In genomic region chr2:138033379-138034122, GRCm38 (mm10) we compare ENCODE assay signal across 8 mouse cellular contexts.
DNase-seq lines count a peak whose midpoint lies in the region; ATAC-seq and TF ChIP-seq lines count a peak whose summit lies in the region.

No protein-coding gene starts in this region.

- no peaks in the 10 kb centered on the region for H3K9me3 ChIP-seq in liver, embryonic 11.5 days (ENCODE audit: control insufficient read depth, low read length)
- no peaks in the 10 kb centered on the region for H3K9me3 ChIP-seq in midbrain, embryonic 14.5 days (ENCODE audit: control insufficient read depth, low read length)

- peak; percentile 96 for TF ChIP-seq CTCF in liver, adult 2 months (IDR thresholded peaks at IDR 0.05; ENCODE audit: low read depth, low read length)

- no peaks in the 10 kb centered on the region for H3K4me1 ChIP-seq in liver, adult 2 months (ENCODE audit: control insufficient read depth, insufficient read depth, low read length)
- H3K4me1 ChIP-seq in liver, embryonic 11.5 days (replicated peaks; ENCODE audit: control insufficient read depth, insufficient read depth, low read length), result no peaks in the 10 kb centered on the region
- H3K4me1 ChIP-seq in midbrain, embryonic 14.5 days (ENCODE audit: control insufficient read depth, insufficient read depth, low read length), result no peaks in the 10 kb centered on the region

- ATAC-seq in liver, embryonic 11.5 days (replicated peaks; ENCODE audit: low FRiP score), result no peak
- ATAC-seq in midbrain, embryonic 14.5 days (ENCODE audit: low FRiP score, low TSS enrichment), result peak; percentile 80; the same call in 1 of the 2 replicates

- intact Hi-C loops in left cerebral cortex, postnatal 14 days (cut with DNase I), result loop anchor here (2.0 to 5.0 kb wide), 3 partner anchors 245 to 1337 kb away; no protein-coding TSS in a partner anchor

- H3K9ac ChIP-seq in liver, adult 2 months (ENCODE audit: low read depth, low read length), result no peak overlapping the region
- H3K9ac ChIP-seq in liver, embryonic 11.5 days (ENCODE audit: low read depth, low read length), result no peak overlapping the region
- H3K9ac ChIP-seq in midbrain, embryonic 14.5 days (replicated peaks; ENCODE audit: low read length), result no peak overlapping the region

- H3K4me2 ChIP-seq in liver, embryonic 11.5 days, result no peak overlapping the region
- H3K4me2 ChIP-seq in midbrain, embryonic 14.5 days (ENCODE audit: low read length), result no peak overlapping the region

- H3K27ac ChIP-seq in liver, adult 2 months (replicated peaks; ENCODE audit: insufficient read depth, low read depth, low read length), result no peak overlapping the region
- no peak overlapping the region for H3K27ac ChIP-seq in liver, embryonic 11.5 days (ENCODE audit: low read depth, low read length)
- peak overlapping the region; percentile 42; the same call in 1 of the 2 replicates for H3K27ac ChIP-seq in midbrain, embryonic 14.5 days (replicated peaks; ENCODE audit: low read depth, low read length)

- H3K4me3 ChIP-seq in liver, adult 2 months (ENCODE audit: insufficient read depth, low read depth, low read length), result no peak overlapping the region; the same call in 1 of the 2 replicates
- H3K4me3 ChIP-seq in liver, embryonic 11.5 days (ENCODE audit: low read depth, low read length), result no peak overlapping the region
- H3K4me3 ChIP-seq in midbrain, embryonic 14.5 days (replicated peaks; ENCODE audit: low read depth, low read length), result no peak overlapping the region

- peak; percentile 40 for DNase-seq in liver, adult 2 months (ENCODE audit: extremely low read depth, low read depth, low spot score)
- no peak for DNase-seq in liver, embryonic 11.5 days (ENCODE audit: low spot score)
- DNase-seq in cerebellum, postnatal 36 days, result peak; percentile 85 to 90
- peak; percentile 74 to 82 for DNase-seq in frontal cortex, postnatal 36 days (ENCODE audit: low spot score in 2 of 2)
- DNase-seq in kidney, adult 18-20 months, result peak; percentile 64
- peak; percentile 76 to 82 for DNase-seq in left cerebral cortex, postnatal 14 days (ENCODE audit: low spot score in 2 of 2)
- peak; percentile 91 for DNase-seq in midbrain, embryonic 14.5 days
- peak; percentile 29 to 77 for DNase-seq in spleen, postnatal 4 days (ENCODE audit: low spot score in 2 of 2)

- TF ChIP-seq POLR2A in liver, adult 2 months (IDR thresholded peaks at IDR 0.05; ENCODE audit: extremely low read depth, insufficient read depth, low read length), result no peak

- no peaks in the 10 kb centered on the region for H3K27me3 ChIP-seq in liver, adult 2 months (ENCODE audit: control insufficient read depth, insufficient read depth, low read length)
- no peaks in the 10 kb centered on the region for H3K27me3 ChIP-seq in liver, embryonic 11.5 days (replicated peaks; ENCODE audit: control insufficient read depth, insufficient read depth, low read length)
- no peaks in the 10 kb centered on the region for H3K27me3 ChIP-seq in midbrain, embryonic 14.5 days (ENCODE audit: control insufficient read depth, insufficient read depth, low read length)

- WGBS in liver, adult 2 months, result 37% methylated on average over 11 of the region's 11 CpGs
- WGBS in liver, embryonic 11.5 days, result 47% methylated on average over 11 of the region's 11 CpGs
- 28% methylated on average over 11 of the region's 11 CpGs for WGBS in midbrain, embryonic 14.5 days

- H3K79me2 ChIP-seq in liver, adult 2 months (ENCODE audit: control insufficient read depth, insufficient read depth, low read length), result no peaks in the 10 kb centered on the region

- H3K36me3 ChIP-seq in liver, adult 2 months (ENCODE audit: control insufficient read depth, insufficient read depth, low read length), result no peaks in the 10 kb centered on the region
- no peaks in the 10 kb centered on the region for H3K36me3 ChIP-seq in liver, embryonic 11.5 days (ENCODE audit: control insufficient read depth, insufficient read depth, low read length)
- H3K36me3 ChIP-seq in midbrain, embryonic 14.5 days (ENCODE audit: control insufficient read depth, insufficient read depth, low read length), result no peaks in the 10 kb centered on the region
